Mouse (Mus musculus): Measurements from ENCODE around the gene Orc2. TPM values are rescaled to one million over a fixed set of nuclear protein-coding genes. Genes with fewer than 3 reads are reported as not detected.

Orc2 gene
- 4.2 and 5.7 TPM in 2 replicates for polyA plus RNA-seq (2012; rRNA removed)

DNA sequence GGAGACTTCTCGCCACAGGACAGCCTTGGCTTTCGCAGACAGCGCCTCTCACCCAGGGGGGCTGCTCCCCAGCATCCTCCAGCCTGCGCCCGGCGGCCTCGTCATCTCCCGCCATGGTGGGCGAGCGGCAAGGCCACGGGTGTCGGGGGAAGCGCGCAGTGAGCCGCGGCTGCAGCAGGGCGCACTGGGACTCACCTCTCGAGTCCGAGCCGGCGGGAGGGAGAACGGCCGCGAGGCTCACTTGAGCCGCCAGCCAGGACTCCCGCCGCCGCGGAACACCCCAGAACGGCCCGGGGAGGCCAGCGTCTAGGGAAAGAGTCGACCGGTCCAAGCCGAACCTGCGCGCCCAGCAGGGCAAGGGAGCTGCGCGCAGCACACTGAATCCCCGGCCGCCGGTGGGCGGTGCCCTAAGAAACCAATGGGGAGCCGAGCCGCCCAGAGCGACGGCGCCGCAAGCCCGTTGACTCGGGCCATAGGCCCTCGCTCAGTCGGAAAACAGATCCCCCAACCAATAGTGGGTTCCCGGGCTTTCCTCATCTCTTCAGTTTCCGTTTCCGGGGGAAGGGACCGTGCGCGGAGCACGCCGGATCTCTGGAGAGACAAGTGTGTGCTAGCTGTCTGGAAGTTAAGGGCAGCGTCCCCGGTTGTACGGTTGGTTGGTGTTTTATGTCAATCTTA lies at the start of gene Orc2:
Orc2 (minus strand) TSS at position 533 of the 678 bp plus-strand sequence.
- 1% methylated on average over 64 of the region's 64 CpGs for WGBS
- peak; percentile 83 for DNase-seq (ENCODE audit: low read depth, low spot score)

DNA sequence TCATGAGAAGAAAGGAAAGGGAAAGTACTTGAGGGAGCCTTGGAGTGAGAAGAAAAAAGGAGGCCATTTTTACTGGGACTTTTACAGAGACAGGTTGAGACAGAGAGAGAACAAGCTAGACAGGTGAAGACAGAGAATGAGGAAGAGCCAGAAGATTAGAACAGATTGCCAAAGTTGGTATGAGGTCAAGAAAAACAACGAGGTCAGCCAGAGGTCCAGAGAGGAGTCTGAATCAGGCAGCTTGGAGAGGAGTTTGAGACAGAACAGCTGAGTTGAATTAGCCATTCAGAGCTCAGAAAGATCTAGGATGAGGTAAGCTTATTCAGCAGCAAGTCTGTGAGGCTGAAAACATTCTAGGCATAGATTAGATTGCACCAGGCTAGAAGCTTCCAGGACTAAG lies 36.5 kb upstream of the Orc2 start:
- no peak for DNase-seq (ENCODE audit: low read depth, low spot score)
- WGBS = 81% methylated on average over 1 of the region's 1 CpGs

DNA sequence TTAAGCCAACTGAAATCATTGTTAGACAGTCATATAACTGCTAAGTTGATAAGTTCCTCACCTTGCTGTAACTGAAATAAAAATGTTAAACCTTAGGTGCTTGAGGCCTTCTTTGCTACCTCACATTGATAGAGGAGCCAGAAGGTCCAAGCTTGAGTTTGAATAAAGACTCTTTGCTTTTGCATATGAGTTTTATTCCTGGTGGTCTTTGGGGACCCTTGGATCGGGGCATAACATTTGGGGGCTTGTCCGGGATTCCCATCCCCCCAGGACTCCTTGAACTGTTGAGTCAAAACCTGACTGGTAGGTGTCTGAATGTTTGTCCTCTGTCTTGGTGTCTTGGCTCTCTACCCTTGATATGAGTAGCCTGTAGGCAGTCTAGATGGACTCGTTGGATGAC lies 2.3 kb upstream of the Orc2 start:
- WGBS = 95% methylated on average over 3 of the region's 3 CpGs
- DNase-seq (ENCODE audit: low read depth, low spot score) = no peak

DNA sequence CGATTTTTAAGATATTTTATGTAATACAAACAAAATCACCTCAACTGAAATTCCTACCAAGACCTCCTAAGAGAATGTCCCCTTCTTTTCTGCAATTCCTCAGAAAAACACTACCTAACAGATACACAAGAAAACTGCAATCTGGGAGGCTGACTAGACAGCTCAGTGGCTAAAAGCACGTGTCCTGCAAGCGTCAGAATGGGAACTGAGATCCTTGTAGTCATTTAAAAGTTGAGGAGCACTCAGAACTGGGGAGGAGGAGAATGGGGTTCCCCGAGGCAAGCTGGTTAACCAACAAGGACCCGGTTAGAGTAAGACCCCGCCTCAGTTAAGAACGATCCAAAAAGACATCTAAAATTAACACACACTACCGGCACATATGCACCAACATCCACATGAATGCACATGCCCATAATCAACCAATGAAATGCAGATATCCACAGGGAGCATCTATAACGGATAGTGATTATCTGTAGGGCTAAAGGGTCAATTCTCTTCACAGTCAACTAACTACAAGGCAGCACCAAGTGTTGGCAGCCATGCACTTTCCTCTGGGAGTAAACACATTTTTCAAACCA lies 1.0 kb downstream of the Orc2 start:
- DNase-seq (ENCODE audit: low read depth, low spot score) = no peak
- 21% methylated on average over 9 of the region's 9 CpGs for WGBS

DNA sequence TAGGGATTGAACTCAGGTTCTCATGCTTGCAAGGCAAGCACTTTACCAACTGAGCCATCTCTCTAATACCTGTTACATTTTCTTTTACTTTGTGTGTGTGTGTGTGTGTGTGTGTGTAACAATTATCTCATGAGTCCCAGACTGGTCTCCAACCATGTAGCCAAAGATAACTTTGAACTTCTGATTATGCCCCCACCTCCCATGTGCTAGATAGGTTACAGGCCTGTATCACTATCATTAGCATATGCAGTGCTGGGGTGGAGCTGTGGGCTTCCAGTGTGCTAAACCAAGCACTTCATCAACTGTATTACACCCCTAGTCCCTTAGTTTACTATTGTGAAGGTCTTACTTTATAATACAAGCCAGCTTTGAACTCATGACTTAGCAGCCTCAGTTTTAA lies 1.8 kb downstream of the Orc2 start:
- DNase-seq (ENCODE audit: low read depth, low spot score) = no peak

DNA sequence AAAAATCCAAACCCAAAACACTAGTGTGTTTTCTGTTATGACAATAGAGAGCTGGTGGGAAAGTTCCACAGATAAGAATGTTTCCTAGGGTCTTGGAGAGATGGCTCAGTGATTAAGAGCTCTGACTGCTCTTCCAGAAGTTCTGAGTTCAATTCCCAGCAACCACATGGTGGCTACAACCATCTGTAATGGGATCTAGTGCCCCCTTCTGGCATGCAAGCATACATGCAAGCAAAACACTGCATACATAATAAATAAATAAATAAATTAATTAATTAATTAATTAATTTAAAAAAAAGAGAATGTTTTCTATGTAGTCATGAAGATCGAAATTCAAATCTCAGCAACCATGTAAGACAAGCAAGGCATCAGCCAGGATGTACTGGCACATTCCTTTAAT lies 6.2 kb downstream of the Orc2 start:
- DNase-seq (ENCODE audit: low read depth, low spot score) = no peak
- 96% methylated on average over 1 of the region's 1 CpGs for WGBS

DNA sequence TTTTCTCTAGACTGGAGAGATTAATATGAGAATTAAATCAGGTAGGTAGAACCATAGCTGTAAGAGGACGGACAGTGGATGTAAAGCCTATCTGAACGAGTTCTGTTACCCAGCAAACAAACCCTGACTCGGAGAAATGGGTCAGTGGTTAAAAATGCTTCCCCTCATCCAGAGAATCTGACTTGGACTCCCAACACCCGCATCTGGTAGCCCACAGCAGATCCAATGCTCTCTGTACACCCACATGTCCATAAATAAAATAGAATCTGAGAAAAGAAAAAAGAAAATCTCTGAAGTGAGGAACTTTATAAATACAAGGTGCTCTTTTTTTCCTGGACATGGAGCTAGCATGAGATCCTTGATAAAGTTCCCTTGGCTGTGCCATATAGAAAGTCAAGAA lies 7.2 kb downstream of the Orc2 start:
- 91% methylated on average over 4 of the region's 4 CpGs for WGBS
- no peak for DNase-seq (ENCODE audit: low read depth, low spot score)

DNA sequence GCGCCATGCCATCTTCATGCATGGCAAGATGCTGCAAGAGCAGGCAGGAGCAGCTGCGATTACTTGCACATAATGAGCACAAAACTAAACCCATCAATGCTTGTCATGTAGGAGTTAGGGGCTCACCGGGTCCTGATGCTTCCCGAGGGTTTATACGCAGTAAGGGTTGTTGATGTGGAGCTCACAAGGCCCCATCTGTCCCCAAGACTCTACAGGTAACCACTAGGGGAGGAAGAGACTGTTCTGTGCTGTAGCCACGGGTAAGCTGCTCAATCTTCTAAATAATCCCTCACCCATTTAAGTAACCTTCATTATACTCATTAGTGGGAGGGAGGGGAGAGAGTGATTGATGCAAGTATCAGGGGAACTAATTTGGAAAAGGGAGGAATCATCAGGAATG lies 9.3 kb downstream of the Orc2 start:
- DNase-seq (ENCODE audit: low read depth, low spot score) = no peak
- WGBS = 97% methylated on average over 6 of the region's 6 CpGs

DNA sequence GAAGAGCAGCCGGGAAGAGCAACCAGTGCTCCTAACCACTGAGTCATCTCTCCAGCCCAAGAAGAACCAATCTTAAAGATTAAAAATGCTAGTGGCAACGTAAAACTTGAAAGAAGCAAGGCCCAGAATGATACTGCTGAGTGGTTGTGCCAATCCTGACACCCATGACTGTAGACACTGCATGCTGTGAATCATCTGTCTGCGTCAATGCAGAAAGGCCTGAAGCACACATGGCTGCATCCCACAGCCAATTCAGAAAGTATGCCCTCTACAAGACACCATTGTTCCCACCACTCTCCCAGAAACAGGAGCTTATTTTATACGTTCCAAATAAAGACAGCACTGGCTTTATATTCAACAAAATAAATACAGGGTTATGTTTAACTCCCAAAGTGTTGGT lies 22.3 kb downstream of the Orc2 start:
- 92% methylated on average over 4 of the region's 4 CpGs for WGBS

DNA sequence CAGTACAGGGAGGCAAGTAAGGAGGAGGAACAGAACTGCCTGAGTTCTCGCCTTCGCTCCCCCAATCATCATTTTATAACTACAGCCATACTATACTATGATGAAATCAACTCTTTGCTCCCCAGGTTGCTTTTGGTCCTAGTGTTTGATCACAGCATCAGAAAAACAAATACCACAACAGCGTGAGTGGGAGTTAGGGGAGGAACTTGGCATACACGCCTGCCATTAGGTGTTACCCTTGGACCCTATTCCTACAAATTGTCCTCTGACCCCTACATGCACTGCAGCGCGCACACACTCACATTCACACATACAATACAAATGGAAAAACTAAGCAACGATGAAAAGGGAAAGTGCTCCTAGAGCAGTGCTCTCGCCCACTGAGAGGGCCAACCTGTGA lies 29.2 kb downstream of the Orc2 start:
- DNase-seq (ENCODE audit: low read depth, low spot score) = no peak
- 96% methylated on average over 8 of the region's 8 CpGs for WGBS

More for the DNA sequence above, 22.3 kb downstream of the Orc2 start:
- DNase-seq (ENCODE audit: low read depth, low spot score) = no peak

DNA sequence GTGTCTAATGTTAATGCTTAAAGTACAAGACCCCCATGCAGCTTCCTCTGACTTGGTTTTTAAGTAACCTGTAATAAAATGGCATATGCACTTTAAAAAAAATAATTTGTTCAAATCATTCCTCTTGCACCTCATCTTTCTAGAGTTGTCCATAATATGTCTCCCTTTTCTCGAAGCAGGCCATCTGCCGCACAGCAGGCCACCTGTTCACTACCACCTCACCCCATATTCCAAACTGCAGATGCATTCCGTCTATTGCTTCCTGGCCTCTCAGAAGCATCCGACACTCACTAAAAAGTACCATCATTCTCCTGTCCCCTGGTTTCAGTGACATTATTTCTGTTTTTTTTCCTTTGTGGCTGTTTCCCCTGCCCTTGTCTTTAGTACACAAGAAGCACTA lies 39.3 kb downstream of the Orc2 start:
- 93% methylated on average over 4 of the region's 4 CpGs for WGBS
- DNase-seq (ENCODE audit: low read depth, low spot score) = no peak

DNA sequence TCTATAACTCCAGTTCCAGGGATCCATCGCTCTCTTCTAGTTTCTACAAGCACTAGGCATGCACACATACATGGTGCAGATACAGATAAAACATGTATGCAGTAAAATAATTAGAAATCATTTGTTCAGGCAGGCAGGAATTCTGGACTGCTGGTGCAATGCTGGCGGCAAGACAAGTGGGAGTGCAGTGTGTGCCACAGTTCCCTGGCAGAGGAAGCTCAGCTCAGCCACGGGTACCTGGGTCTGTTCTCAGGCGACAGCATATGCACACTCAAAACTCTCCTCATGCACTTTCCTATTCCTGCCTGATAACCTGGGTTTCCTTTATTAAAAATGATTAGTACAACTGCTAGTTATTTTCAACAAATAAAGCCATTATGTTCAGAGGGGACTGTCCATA lies 39.9 kb downstream of the Orc2 start:
- DNase-seq (ENCODE audit: low read depth, low spot score) = no peak
- WGBS = 94% methylated on average over 4 of the region's 4 CpGs

DNA sequence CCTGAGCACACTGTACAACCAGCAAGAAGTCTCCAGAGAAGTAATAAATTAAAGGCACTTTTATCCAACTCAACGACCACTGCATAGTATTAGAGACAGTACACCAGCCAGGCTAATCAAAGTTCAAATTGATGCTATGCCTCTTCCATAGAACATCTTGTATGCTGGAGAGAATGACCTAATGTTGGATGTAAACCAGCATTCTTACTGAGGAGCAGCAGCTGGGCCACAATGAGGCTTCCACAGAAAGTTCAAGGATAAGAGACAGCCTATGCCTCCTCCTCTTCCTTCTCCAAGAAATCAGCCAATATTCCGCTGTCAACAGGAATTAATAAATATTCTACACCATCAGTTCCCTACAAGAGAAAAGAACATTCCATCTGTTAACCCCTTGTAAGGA lies 41.0 kb downstream of the Orc2 start:
- WGBS = 63% methylated on average over 2 of the region's 2 CpGs

DNA sequence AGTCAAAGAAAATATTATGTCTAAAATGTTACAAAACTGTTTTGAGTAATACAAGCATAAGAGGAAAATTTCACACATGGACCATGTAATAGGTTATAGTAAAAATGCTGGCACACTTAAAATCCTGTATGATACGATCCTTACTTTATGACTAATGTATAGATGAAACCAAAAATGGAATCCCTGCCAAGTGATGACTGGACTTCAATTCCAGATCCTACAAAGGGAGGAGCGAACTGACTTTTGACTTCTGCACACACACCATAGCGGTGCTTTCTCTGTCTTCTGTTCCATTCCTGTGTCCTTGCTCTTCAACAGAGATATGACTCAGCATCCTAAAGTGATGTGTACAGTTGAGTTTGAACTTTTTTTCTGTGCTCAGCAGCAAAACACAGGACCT lies 44.3 kb downstream of the Orc2 start:
- no peak for DNase-seq (ENCODE audit: low read depth, low spot score)
- WGBS = 88% methylated on average over 3 of the region's 3 CpGs

More for the DNA sequence above, 41.0 kb downstream of the Orc2 start:
- DNase-seq (ENCODE audit: low read depth, low spot score) = no peak

DNA sequence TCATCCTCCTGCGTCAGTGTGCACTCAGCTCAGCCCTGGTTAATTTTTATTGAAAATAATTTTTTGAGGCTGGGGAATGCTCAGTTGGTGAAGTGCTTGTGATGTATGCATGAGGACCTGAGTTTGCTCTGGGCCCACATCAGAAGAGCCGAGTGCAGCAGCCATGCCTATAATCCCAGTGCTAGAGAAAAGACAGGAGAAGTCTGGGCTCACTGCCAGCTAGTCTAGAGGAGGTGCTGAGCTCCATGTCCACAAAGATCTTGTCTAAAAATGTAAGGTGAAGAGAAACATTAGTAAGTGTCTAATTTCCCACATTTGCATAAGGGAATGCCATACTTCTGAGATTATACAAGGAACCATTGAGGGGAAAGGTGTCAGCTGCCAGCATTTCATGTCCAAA lies 46.0 kb downstream of the Orc2 start:
- no peak for DNase-seq (ENCODE audit: low read depth, low spot score)
- 87% methylated on average over 2 of the region's 2 CpGs for WGBS

DNA sequence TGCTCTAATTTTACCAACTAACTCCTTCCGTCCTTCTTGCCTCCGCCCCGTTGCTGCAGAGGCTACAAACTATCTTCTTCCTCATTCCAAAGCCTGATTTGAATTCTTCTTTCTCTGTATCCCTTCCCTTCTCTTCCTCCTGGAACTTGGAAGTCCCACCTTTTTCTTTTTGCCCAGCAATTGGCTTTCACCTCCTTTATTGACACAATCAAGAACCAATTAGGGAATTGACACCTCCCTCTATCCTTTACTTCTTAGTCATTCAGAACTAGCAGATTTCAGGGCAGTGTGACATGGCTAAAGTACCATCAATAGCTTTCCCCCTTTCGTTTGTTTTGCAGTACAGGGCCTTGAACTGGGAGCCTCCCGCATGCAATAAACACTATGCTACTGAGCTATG lies 46.7 kb downstream of the Orc2 start:
- WGBS = 74% methylated on average over 5 of the region's 5 CpGs
- DNase-seq (ENCODE audit: low read depth, low spot score) = no peak

DNA sequence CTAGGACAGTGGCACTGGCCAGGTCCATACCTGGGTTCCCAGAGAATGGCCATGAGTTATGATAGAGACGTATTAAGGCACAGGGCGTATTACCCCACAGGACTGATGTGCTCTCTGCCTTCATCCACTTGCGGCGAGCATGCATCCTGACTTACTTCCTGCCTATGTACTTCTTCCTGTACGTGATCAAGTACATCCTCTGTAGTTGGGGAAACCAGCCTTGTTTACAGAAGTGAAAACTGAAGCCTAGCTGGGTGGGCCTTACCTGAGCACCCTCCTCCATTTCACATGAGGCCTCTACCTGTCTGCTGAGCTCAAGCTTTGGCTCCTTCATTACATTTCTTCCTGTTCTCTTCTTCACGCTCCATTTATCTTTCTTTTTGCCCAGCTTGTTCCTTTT lies 50.6 kb downstream of the Orc2 start:
- DNase-seq (ENCODE audit: low read depth, low spot score) = no peak
- WGBS = 88% methylated on average over 6 of the region's 6 CpGs

DNA sequence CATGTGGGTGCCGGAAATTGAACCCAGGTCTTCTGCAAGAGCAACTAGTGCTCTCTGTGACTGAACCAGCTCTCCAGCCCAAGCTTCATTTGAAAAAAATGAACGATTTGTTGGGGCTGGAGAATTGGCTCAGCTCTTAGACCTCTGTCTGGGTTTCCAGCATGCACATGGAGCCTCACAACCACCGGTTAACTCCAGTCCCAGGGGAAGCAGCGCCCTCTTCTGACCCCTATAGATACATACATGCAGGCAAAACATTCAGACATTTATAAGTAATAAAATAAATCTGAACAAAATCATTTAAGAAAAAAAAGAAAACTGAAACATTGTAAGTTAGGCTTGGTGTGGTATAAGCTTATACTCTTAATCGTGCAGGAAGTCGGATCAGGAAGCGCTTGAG lies 56.5 kb downstream of the Orc2 start:
- WGBS = 83% methylated on average over 7 of the region's 7 CpGs
- DNase-seq (ENCODE audit: low read depth, low spot score) = no peak

DNA sequence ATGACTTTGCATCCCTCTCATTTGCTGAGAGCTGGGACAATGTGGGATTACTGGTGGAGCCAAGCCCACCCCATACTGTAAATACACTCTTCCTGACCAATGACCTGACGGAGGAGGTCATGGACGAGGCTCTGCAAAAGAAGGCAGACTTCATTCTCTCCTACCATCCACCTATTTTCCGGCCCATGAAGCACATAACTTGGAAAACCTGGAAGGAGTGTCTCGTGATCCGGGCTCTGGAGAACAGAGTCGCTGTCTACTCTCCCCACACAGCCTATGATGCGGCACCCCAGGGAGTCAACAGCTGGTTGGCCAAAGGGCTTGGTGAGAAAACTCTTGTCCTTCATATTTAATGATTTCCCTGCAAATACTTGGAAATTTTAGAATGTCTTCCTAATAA lies 57.1 kb downstream of the Orc2 start:
- WGBS = 94% methylated on average over 7 of the region's 7 CpGs
- no peak for DNase-seq (ENCODE audit: low read depth, low spot score)

DNA sequence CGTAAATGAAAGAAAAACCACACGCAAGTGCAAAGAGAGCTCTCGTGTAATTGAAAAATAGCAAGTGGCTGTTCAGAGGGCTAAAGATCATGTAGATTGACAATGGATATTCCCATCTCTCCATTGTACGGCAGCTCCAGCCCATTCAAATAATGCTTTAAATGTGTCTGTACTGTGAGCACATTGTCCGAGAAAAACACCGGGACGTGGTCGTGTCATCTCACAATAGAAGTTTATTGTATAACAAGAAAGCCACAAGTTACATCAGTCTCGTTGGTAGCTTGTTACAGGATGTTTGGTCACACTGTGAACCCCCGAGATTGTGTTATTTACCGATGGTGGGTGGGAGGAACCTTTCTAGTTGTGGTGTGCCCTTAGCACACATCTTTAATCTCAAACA lies 59.0 kb downstream of the Orc2 start:
- 1% methylated on average over 11 of the region's 11 CpGs for WGBS
- no peak for DNase-seq (ENCODE audit: low read depth, low spot score)

DNA sequence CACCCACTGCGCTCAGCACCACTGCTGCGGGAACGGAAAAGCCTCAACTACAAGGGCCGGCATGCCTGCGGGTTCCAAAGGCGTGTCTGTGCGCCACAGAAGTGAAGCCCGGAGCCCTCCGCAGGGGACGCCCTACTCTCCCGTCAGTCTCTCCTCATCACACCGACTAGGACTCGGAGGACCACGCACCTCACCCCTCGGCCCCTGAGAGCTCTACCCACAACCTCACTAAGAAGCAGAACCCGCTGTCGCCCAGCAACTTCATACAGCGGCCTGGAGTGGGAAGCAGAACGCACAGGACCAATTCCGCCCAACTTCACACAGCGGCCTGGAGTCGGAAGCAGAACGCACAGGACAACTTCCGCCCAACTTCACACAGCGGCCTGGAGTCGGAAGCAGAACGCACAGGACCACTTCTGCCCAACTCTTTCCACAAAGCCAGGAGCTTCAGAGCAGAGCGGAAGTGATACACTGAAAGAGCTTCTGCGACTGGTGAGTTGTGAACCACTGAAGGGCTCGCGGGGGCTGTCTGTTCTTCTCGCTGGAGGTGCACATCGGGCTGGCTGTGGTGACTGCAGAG lies 59.7 kb downstream of the Orc2 start, which contains the start of the genes Nif3l1 and Ppil3:
Nif3l1 (plus strand) TSS at position 9 of the 580 bp plus-strand sequence.
Ppil3 (minus strand) TSS at position 344 of the 580 bp plus-strand sequence.
- peak; percentile 75 for DNase-seq (ENCODE audit: low read depth, low spot score)
- WGBS = under 1% methylated on average over 33 of the region's 33 CpGs
